In genomic region chr9:13621941-13622340, GRCm38 (mm10) we compare ENCODE assay signal across 23 mouse cellular contexts.
DNase-seq lines count a peak whose midpoint lies in the region; ATAC-seq and TF ChIP-seq lines count a peak whose summit lies in the region.
"Had no signal": no experiment of that assay in that cellular context is flagged by ENCODE, and none has a peak within 500 bp of the region (broad histone marks: within the 10 kb centered on the region; RNA-seq: fewer than 3 reads in every experiment).

No protein-coding gene starts in this region.

- DNase-seq in cerebellum, adult 2 months: peak in 1 of 2 experiments; percentile 32
- DNase-seq in layer of hippocampus, adult 2 months (ENCODE audit: low spot score in 2 of 2): no peak
- DNase-seq in layer of hippocampus, postnatal 10 days (ENCODE audit: low spot score in 2 of 2): no peak
- no peak for DNase-seq in right cerebral cortex, postnatal 36 days (ENCODE audit: low spot score in 2 of 2)
- DNase-seq: adrenal gland, adult 2 months; cerebellum, adult 18-20 months; cerebellum, postnatal 25 days; heart, postnatal 14 days; kidney, postnatal 25 days; lung, adult 18-20 months; midbrain, embryonic 14.5 days; right cerebral cortex, postnatal 4 days had no signal

- no peak overlapping the region for H3K4me3 ChIP-seq in cerebellum, adult 2 months (replicated peaks; ENCODE audit: insufficient read depth, low read depth, low read length)
- H3K4me3 ChIP-seq in intestine, postnatal 0 days (ENCODE audit: low read depth, low read length): no peak overlapping the region
- no peak overlapping the region for H3K4me3 ChIP-seq in intestine, embryonic 15.5 days (replicated peaks)
- H3K4me3 ChIP-seq in layer of hippocampus, adult 2 months: no peak overlapping the region
- no peak overlapping the region for H3K4me3 ChIP-seq in stomach, embryonic 16.5 days (replicated peaks; ENCODE audit: low read length)
- H3K4me3 ChIP-seq: embryonic facial prominence, embryonic 12.5 days; limb, embryonic 13.5 days; liver, embryonic 12.5 days; myocyte; neural tube, embryonic 13.5 days had no signal

- H3K9me3 ChIP-seq in intestine, postnatal 0 days (ENCODE audit: control insufficient read depth): no peaks in the 10 kb centered on the region
- H3K9me3 ChIP-seq in intestine, embryonic 15.5 days: no peaks in the 10 kb centered on the region
- no peaks in the 10 kb centered on the region; the same call in 1 of the 2 replicates for H3K9me3 ChIP-seq in stomach, embryonic 16.5 days (replicated peaks; ENCODE audit: control insufficient read depth, low read length)
- H3K9me3 ChIP-seq: embryonic facial prominence, embryonic 12.5 days; G1E; liver, embryonic 12.5 days; neural tube, embryonic 13.5 days had no signal

- H3K4me2 ChIP-seq in intestine, postnatal 0 days (replicated peaks; ENCODE audit: low read depth): no peak overlapping the region
- no peak overlapping the region for H3K4me2 ChIP-seq in intestine, embryonic 15.5 days (replicated peaks)
- no peak overlapping the region for H3K4me2 ChIP-seq in stomach, embryonic 16.5 days (ENCODE audit: low read depth, low read length)
- H3K4me2 ChIP-seq: embryonic facial prominence, embryonic 12.5 days; heart, embryonic 11.5 days; limb, embryonic 13.5 days; liver, embryonic 12.5 days; neural tube, embryonic 13.5 days had no signal

- H3K27ac ChIP-seq in cerebellum, adult 2 months (ENCODE audit: insufficient read depth, low read length): no peak overlapping the region
- H3K27ac ChIP-seq in intestine, postnatal 0 days (ENCODE audit: low read depth, low read length): no peak overlapping the region
- H3K27ac ChIP-seq in intestine, embryonic 15.5 days: no peak overlapping the region
- no peak overlapping the region for H3K27ac ChIP-seq in layer of hippocampus, adult 2 months
- no peak overlapping the region; the same call in 1 of the 2 replicates for H3K27ac ChIP-seq in stomach, embryonic 16.5 days (ENCODE audit: low read length)
- H3K27ac ChIP-seq: embryonic facial prominence, embryonic 12.5 days; limb, embryonic 13.5 days; liver, embryonic 12.5 days; neural tube, embryonic 13.5 days had no signal

- 81% methylated on average over 3 of the region's 3 CpGs for WGBS in cerebellum, adult 2 months
- 89% methylated on average over 3 of the region's 3 CpGs for WGBS in intestine, postnatal 0 days
- WGBS in intestine, embryonic 15.5 days: 81% methylated on average over 3 of the region's 3 CpGs
- 82% methylated on average over 3 of the region's 3 CpGs for WGBS in stomach, embryonic 16.5 days

- no peak overlapping the region for H3K9ac ChIP-seq in intestine, postnatal 0 days (ENCODE audit: low read depth, low read length)
- H3K9ac ChIP-seq in intestine, embryonic 15.5 days: no peak overlapping the region
- no peak overlapping the region for H3K9ac ChIP-seq in stomach, embryonic 16.5 days (ENCODE audit: low read length)
- H3K9ac ChIP-seq: embryonic facial prominence, embryonic 12.5 days; limb, embryonic 13.5 days; liver, embryonic 12.5 days; neural tube, embryonic 13.5 days had no signal

- no peak for TF ChIP-seq POLR2A in cerebellum, adult 2 months (IDR thresholded peaks at IDR 0.05; ENCODE audit: borderline replicate concordance, insufficient read depth, low read length)

- ATAC-seq in cerebellum, adult (ENCODE audit: insufficient number of reproducible peaks, low FRiP score, low TSS enrichment): no peak
- no peak for ATAC-seq in intestine, postnatal 0 days
- ATAC-seq in intestine, embryonic 15.5 days: no peak
- peak; percentile 21; the same call in 1 of the 2 replicates for ATAC-seq in stomach, embryonic 16.5 days (ENCODE audit: insufficient read depth, low FRiP score)
- ATAC-seq: liver, embryonic 12.5 days had no signal

- peak; percentile 38; the same call in 1 of the 2 replicates for TF ChIP-seq CTCF in cerebellum, adult 2 months (IDR thresholded peaks at IDR 0.05; ENCODE audit: borderline replicate concordance, insufficient read depth, low read depth, low read length)
- TF ChIP-seq CTCF in intestine, postnatal 0 days (IDR thresholded peaks at IDR 0.05; ENCODE audit: low read depth): peak; percentile 28; the same call in 1 of the 2 replicates
- peak; percentile 39 for TF ChIP-seq CTCF in layer of hippocampus, adult 2 months (conservative IDR thresholded peaks at IDR 0.05)

- H3K4me1 ChIP-seq in cerebellum, adult 2 months (ENCODE audit: control insufficient read depth, insufficient read depth, low read length): 0 out of 2 replicates have a peak, but pooled peaks cover 2% of the 10 kb centered on the region
- no peaks in the 10 kb centered on the region for H3K4me1 ChIP-seq in intestine, postnatal 0 days (replicated peaks; ENCODE audit: control insufficient read depth, insufficient read depth, low read length)
- H3K4me1 ChIP-seq in intestine, embryonic 15.5 days (replicated peaks): 0 out of 2 replicates have a peak, but pooled peaks cover 3% of the 10 kb centered on the region
- no peaks in the 10 kb centered on the region; the same call in 1 of the 2 replicates for H3K4me1 ChIP-seq in stomach, embryonic 16.5 days (ENCODE audit: control insufficient read depth, insufficient read depth, low read length)
- H3K4me1 ChIP-seq: liver, embryonic 12.5 days had no signal

- H3K27me3 ChIP-seq in cerebellum, adult 2 months (ENCODE audit: control insufficient read depth, insufficient read depth, low read length): no peaks in the 10 kb centered on the region
- H3K27me3 ChIP-seq in intestine, postnatal 0 days (replicated peaks; ENCODE audit: control insufficient read depth, insufficient read depth, low read length): no peaks in the 10 kb centered on the region
- no peaks in the 10 kb centered on the region for H3K27me3 ChIP-seq in intestine, embryonic 15.5 days (replicated peaks)
- H3K27me3 ChIP-seq in stomach, embryonic 16.5 days (ENCODE audit: control insufficient read depth, insufficient read depth, low read length): no peaks in the 10 kb centered on the region
- H3K27me3 ChIP-seq: embryonic facial prominence, embryonic 12.5 days; limb, embryonic 13.5 days; liver, embryonic 12.5 days; neural tube, embryonic 13.5 days had no signal

- no peaks in the 10 kb centered on the region for H3K36me3 ChIP-seq in intestine, postnatal 0 days (ENCODE audit: control insufficient read depth, insufficient read depth)
- no peaks in the 10 kb centered on the region for H3K36me3 ChIP-seq in intestine, embryonic 15.5 days
- no peaks in the 10 kb centered on the region for H3K36me3 ChIP-seq in stomach, embryonic 16.5 days (ENCODE audit: control insufficient read depth, insufficient read depth, low read length)
- H3K36me3 ChIP-seq: G1E; liver, embryonic 12.5 days had no signal
